Mouse (Mus musculus): Measurements from ENCODE around the gene Galnt7.

Galnt7 gene

GRCm38 (mm10) chr8:57652456-57653055 is at the start of gene Galnt7:
Galnt7 (minus strand) TSS chr8:57653032.
- peak; percentile 35 to 52 for DNase-seq (ENCODE audit: low spot score in 2 of 2)

- DNase-seq (ENCODE audit: low spot score in 2 of 2): no peak
These were observed 35.8 kb upstream of the Galnt7 start for GRCm38 (mm10) chr8:57688633-57689032.

- DNase-seq (ENCODE audit: low spot score in 2 of 2): no peak
These were observed 33.0 kb upstream of the Galnt7 start for GRCm38 (mm10) chr8:57685803-57686202.

GRCm38 (mm10) chr8:57680044-57680443 is 27.2 kb upstream of the Galnt7 start:
- DNase-seq (ENCODE audit: low spot score in 2 of 2): no peak

GRCm38 (mm10) chr8:57664121-57664520 is 11.3 kb upstream of the Galnt7 start:
- no peak for DNase-seq (ENCODE audit: low spot score in 2 of 2)

- no peak for DNase-seq (ENCODE audit: low spot score in 2 of 2)
These were observed 7.2 kb upstream of the Galnt7 start for GRCm38 (mm10) chr8:57660019-57660418.

GRCm38 (mm10) chr8:57656446-57656845 is 3.6 kb upstream of the Galnt7 start:
- no peak for DNase-seq (ENCODE audit: low spot score in 2 of 2)

GRCm38 (mm10) chr8:57654146-57654545 is 1.3 kb upstream of the Galnt7 start:
- DNase-seq (ENCODE audit: low spot score in 2 of 2): no peak

GRCm38 (mm10) chr8:57653768-57654125 is 915 bp upstream of the Galnt7 start:
- DNase-seq (ENCODE audit: low spot score in 2 of 2): no peak

GRCm38 (mm10) chr8:57653056-57653767 is 380 bp upstream of the Galnt7 start:
- peak; percentile 16 to 18 for DNase-seq (ENCODE audit: low spot score in 2 of 2)

GRCm38 (mm10) chr8:57651689-57652455 is 960 bp downstream of the Galnt7 start:
- DNase-seq (ENCODE audit: low spot score in 2 of 2): peak; percentile 58 to 66

- DNase-seq (ENCODE audit: low spot score in 2 of 2): no peak
These were observed 1.5 kb downstream of the Galnt7 start for GRCm38 (mm10) chr8:57651357-57651688.

- no peak for DNase-seq (ENCODE audit: low spot score in 2 of 2)
These were observed 2.6 kb downstream of the Galnt7 start for GRCm38 (mm10) chr8:57650216-57650615.

- DNase-seq (ENCODE audit: low spot score in 2 of 2): no peak
These were observed 5.3 kb downstream of the Galnt7 start for GRCm38 (mm10) chr8:57647566-57647965.

GRCm38 (mm10) chr8:57644281-57644680 is 8.6 kb downstream of the Galnt7 start:
- DNase-seq (ENCODE audit: low spot score in 2 of 2): no peak

GRCm38 (mm10) chr8:57642722-57643121 is 10.1 kb downstream of the Galnt7 start:
- no peak for DNase-seq (ENCODE audit: low spot score in 2 of 2)

GRCm38 (mm10) chr8:57638925-57639324 is 13.9 kb downstream of the Galnt7 start:
- no peak for DNase-seq (ENCODE audit: low spot score in 2 of 2)

GRCm38 (mm10) chr8:57637599-57638280 is 15.1 kb downstream of the Galnt7 start:
- DNase-seq (ENCODE audit: low spot score in 2 of 2): no peak

- no peak for DNase-seq (ENCODE audit: low spot score in 2 of 2)
These were observed 16.1 kb downstream of the Galnt7 start for GRCm38 (mm10) chr8:57636698-57637097.

- no peak for DNase-seq (ENCODE audit: low spot score in 2 of 2)
These were observed 16.6 kb downstream of the Galnt7 start for GRCm38 (mm10) chr8:57636281-57636680.

GRCm38 (mm10) chr8:57631780-57632179 is 21.1 kb downstream of the Galnt7 start:
- no peak for DNase-seq (ENCODE audit: low spot score in 2 of 2)

- no peak for DNase-seq (ENCODE audit: low spot score in 2 of 2)
These were observed 22.7 kb downstream of the Galnt7 start for GRCm38 (mm10) chr8:57630148-57630547.
